Mouse (Mus musculus) lung, postnatal 0 days (tissue): ENCODE measurements at regions not wholly inside any gene's neighbourhood (a gene's known extent, or its start where the extent isn't known, plus 50 kb on each side); places are given as distances from the start of the nearest gene placed in this dataset.

Experiments used
- CTCF ChIP-seq: IDR thresholded peaks from 2 replicates; pipeline ENCODE4 v1.5.1; 2016; ENCODE audit warnings: antibody characterized with exemption, mild to moderate bottlenecking
- EP300 ChIP-seq: IDR thresholded peaks from 2 replicates; pipeline ENCODE4 v1.6.1; 2016; ENCODE audit warnings: antibody characterized with exemption, mild to moderate bottlenecking, control low read depth

GRCm38 (mm10) chr13:99630800-99631199 lies 114.5 kb upstream of the Map1b start:
- TF ChIP-seq CTCF, result no peak
- TF ChIP-seq EP300, result no peak
